Mouse (Mus musculus) small intestine, adult 2 months (tissue): ENCODE measurements around the gene Prss16. TPM values are rescaled to one million over a fixed set of nuclear protein-coding genes. Genes with fewer than 3 reads are reported as not detected.

Source experiments
- H3K27ac ChIP-seq: fragments of 200-500 bp; 2 replicates; pipeline ENCODE4 v1.5.1; 2012; ENCODE audit warnings: low read depth, low read length, control low read depth, inconsistent platforms; ENCODE audit not compliant: insufficient read depth
- H3K27me3 ChIP-seq: fragments of 200-500 bp; 2 replicates; pipeline ENCODE4 v1.6.1; 2012; ENCODE audit warnings: mild to moderate bottlenecking, moderate library complexity, low read length, inconsistent platforms; ENCODE audit not compliant: control insufficient read depth, insufficient read depth
- H3K36me3 ChIP-seq: fragments of 200-500 bp; 2 replicates; pipeline ENCODE4 v1.6.1; 2012; ENCODE audit warnings: mild to moderate bottlenecking, low read length, control low read depth, inconsistent platforms; ENCODE audit not compliant: control insufficient read depth, insufficient read depth
- H3K4me1 ChIP-seq: fragments of 200-500 bp; 2 replicates; pipeline ENCODE4 v1.6.1; 2012; ENCODE audit warnings: low read length, inconsistent platforms, mixed read lengths; ENCODE audit not compliant: control insufficient read depth, insufficient read depth, insufficient read length
- H3K4me3 ChIP-seq: fragments of 200-500 bp; 2 replicates; pipeline ENCODE4 v1.5.1; 2012; ENCODE audit warnings: low read depth, mild to moderate bottlenecking, control low read depth, inconsistent platforms, low read length, moderate library complexity
- CTCF ChIP-seq: fragments of 200-500 bp; IDR thresholded peaks from 2 replicates; pipeline ENCODE4 v1.5.1; 2012; ENCODE audit warnings: low read depth, mild to moderate bottlenecking, control low read depth, inconsistent platforms, low read length, moderate library complexity, mixed read lengths; ENCODE audit not compliant: insufficient replicate concordance, insufficient read length; ENCODE audit errors: extremely low read depth
- POLR2A ChIP-seq: fragments of 200-500 bp; IDR thresholded peaks from 2 replicates; pipeline ENCODE4 v1.6.1; 2012; ENCODE audit warnings: low read depth, mild to moderate bottlenecking, control low read depth, inconsistent platforms, low read length, moderate library complexity
- WGBS: fragments of 180-500 bp; shearing (Covaris S2); methylation state at CpG from one replicate; pipeline ENCODE4 v1.1.7; 2018; 5-methylcytosine and 5-hydroxymethylcytosine counted together
- polyA plus RNA-seq: library from polyadenylated mRNA; depleted of rRNA; stranded (reverse); fragments of >200 nt; gene quantifications from 2 replicates; pipeline ENCODE4 v1.2.3, GENCODE M21; 2012

The Prss16 gene
- polyA plus RNA-seq, 1 experiment: 2.0 TPM

- Histone ChIP-seq H3K36me3 (no peaks in the 10 kb centered on the region), H3K4me3 (no peak overlapping the region), H3K27me3 (peaks cover 69% of the 10 kb centered on the region), H3K4me1 (peaks cover 9% of the 10 kb centered on the region), H3K27ac (no peak overlapping the region)
- WGBS: 37% methylated on average over 5 of the region's 5 CpGs
- TF ChIP-seq CTCF (no peak), POLR2A (no peak)
Observed at GRCm38 (mm10) chr13:22001823-22002222, 7.7 kb downstream of the Prss16 start.

- no peak for TF ChIP-seq POLR2A
- no peak for TF ChIP-seq CTCF
- H3K36me3 ChIP-seq: no peaks in the 10 kb centered on the region
- H3K27ac ChIP-seq: no peak overlapping the region
- H3K4me3 ChIP-seq: no peak overlapping the region
- peaks cover 6% of the 10 kb centered on the region for H3K4me1 ChIP-seq
- 63% methylated on average over 2 of the region's 2 CpGs for WGBS
- H3K27me3 ChIP-seq: peaks cover 70% of the 10 kb centered on the region
Observed at GRCm38 (mm10) chr13:22001346-22001745, 8.2 kb downstream of the Prss16 start.

- H3K27me3 ChIP-seq: peaks cover 64% of the 10 kb centered on the region
- no peak overlapping the region for H3K27ac ChIP-seq
- peaks cover 6% of the 10 kb centered on the region; the same call in 1 of the 2 replicates for H3K4me1 ChIP-seq
- H3K36me3 ChIP-seq: no peaks in the 10 kb centered on the region
- H3K4me3 ChIP-seq: no peak overlapping the region
- TF ChIP-seq CTCF: no peak
- TF ChIP-seq POLR2A: no peak
- WGBS: 51% methylated on average over 4 of the region's 4 CpGs
Observed at GRCm38 (mm10) chr13:21999147-21999546, 10.4 kb downstream of the Prss16 start.

GRCm38 (mm10) chr13:21998412-21998811 lies 11.1 kb downstream of the Prss16 start:
- Histone ChIP-seq H3K36me3 (no peaks in the 10 kb centered on the region), H3K27me3 (peaks cover 61% of the 10 kb centered on the region), H3K4me1 (peaks cover 6% of the 10 kb centered on the region; the same call in 1 of the 2 replicates), H3K27ac (no peak overlapping the region), H3K4me3 (no peak overlapping the region)
- WGBS: 50% methylated on average over 3 of the region's 3 CpGs
- no peak for TF ChIP-seq POLR2A
- TF ChIP-seq CTCF: no peak

GRCm38 (mm10) chr13:21997821-21998220 lies 11.7 kb downstream of the Prss16 start:
- 17% methylated on average over 4 of the region's 4 CpGs for WGBS
- peaks cover 56% of the 10 kb centered on the region for H3K27me3 ChIP-seq
- H3K4me3 ChIP-seq: no peak overlapping the region
- no peaks in the 10 kb centered on the region for H3K36me3 ChIP-seq
- no peak for TF ChIP-seq CTCF
- TF ChIP-seq POLR2A: no peak
- peaks cover 6% of the 10 kb centered on the region; the same call in 1 of the 2 replicates for H3K4me1 ChIP-seq
- H3K27ac ChIP-seq: no peak overlapping the region

- H3K27ac ChIP-seq: no peak overlapping the region
- TF ChIP-seq POLR2A (no peak), CTCF (no peak)
- H3K36me3 ChIP-seq: no peaks in the 10 kb centered on the region
- WGBS: 10% methylated on average over 21 of the region's 21 CpGs
- no peak overlapping the region for H3K4me3 ChIP-seq
- H3K4me1 ChIP-seq: peaks cover 6% of the 10 kb centered on the region; the same call in 1 of the 2 replicates
- H3K27me3 ChIP-seq: peaks cover 59% of the 10 kb centered on the region
Observed at GRCm38 (mm10) chr13:21997201-21997820, 12.2 kb downstream of the Prss16 start.

- Histone ChIP-seq H3K4me3 (peak overlapping the region; percentile 24), H3K27me3 (peaks cover 59% of the 10 kb centered on the region), H3K36me3 (no peaks in the 10 kb centered on the region), H3K4me1 (peaks cover 6% of the 10 kb centered on the region; the same call in 1 of the 2 replicates), H3K27ac (no peak overlapping the region)
- TF ChIP-seq POLR2A (no peak), CTCF (no peak)
- WGBS: 9% methylated on average over 13 of the region's 13 CpGs
Observed at GRCm38 (mm10) chr13:21996840-21997185, 12.7 kb downstream of the Prss16 start.

- H3K27me3 ChIP-seq: peaks cover 56% of the 10 kb centered on the region
- H3K4me3 ChIP-seq: 0 out of 2 replicates have a peak overlapping the region, but pooled peaks have one; percentile 24
- TF ChIP-seq CTCF: no peak
- no peaks in the 10 kb centered on the region for H3K36me3 ChIP-seq
- WGBS: 7% methylated on average over 12 of the region's 12 CpGs
- H3K4me1 ChIP-seq: peaks cover 6% of the 10 kb centered on the region; the same call in 1 of the 2 replicates
- H3K27ac ChIP-seq: no peak overlapping the region
Observed at GRCm38 (mm10) chr13:21996101-21996839, 13.3 kb downstream of the Prss16 start.
